Mouse (Mus musculus): ENCODE data around the gene Klrk1. TPM values are rescaled to one million over a fixed set of nuclear protein-coding genes. Genes with fewer than 3 reads are reported as not detected.

Klrk1 gene
- polyA plus RNA-seq, 1 experiment from 2014 or later, result 0.22 TPM

DNA sequence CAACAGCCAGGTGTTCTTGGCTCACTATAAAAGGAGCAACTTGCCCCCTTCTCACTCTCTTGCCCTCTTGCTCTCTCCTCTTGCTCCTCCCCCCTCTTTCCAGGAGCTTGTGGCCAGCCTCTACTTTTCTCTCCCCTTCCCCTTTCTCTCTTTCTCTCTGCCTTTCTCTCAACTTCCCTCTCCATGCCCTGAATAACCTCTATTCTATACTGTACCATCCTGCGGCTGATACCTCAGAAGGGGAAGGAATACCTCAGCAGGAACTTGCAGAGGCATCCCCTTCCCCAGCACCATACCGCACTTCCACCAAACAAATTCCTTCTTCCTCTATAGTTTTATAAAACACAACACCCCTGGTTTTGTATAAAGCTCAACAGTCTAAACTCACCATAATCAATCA, 58.4 kb downstream of the Klrk1 start:
- Histone ChIP-seq H3K4me1 (no peaks in the 10 kb centered on the region), H3K9ac (no peak overlapping the region), H3K27me3 (replicated peaks) (no peaks in the 10 kb centered on the region), H3K4me3 (replicated peaks) (no peak overlapping the region), H3K36me3 (no peaks in the 10 kb centered on the region), H3K27ac (no peak overlapping the region), H3K4me2 (no peak overlapping the region), H3K9me3 (no peaks in the 10 kb centered on the region)
- 72% methylated on average over 2 of the region's 2 CpGs for WGBS
- no peak for ATAC-seq (ENCODE audit: insufficient read depth, low FRiP score, low read depth)

Other genes with a start within 250 kb of the Klrk1 start
- gene Clec12b, start 238.0 kb downstream of the Klrk1 start, polyA plus RNA-seq (2015; fragmentation: Nextera tagmentation; extraction: Ambion mirVana), result 0.19 TPM in 1 of 2 replicates, not detected in the other
- 1.2 and 1.6 TPM in 2 replicates for gene Clec1b, start 226.6 kb downstream of the Klrk1 start, polyA plus RNA-seq (2015; fragmentation: Nextera tagmentation; extraction: Ambion mirVana)
- 0.12 and 0.13 TPM in 2 replicates for gene Clec9a, start 215.0 kb downstream of the Klrk1 start, polyA plus RNA-seq (2015; fragmentation: Nextera tagmentation; extraction: Ambion mirVana)
- gene Clec1a, start 171.9 kb downstream of the Klrk1 start, polyA plus RNA-seq (2015; fragmentation: Nextera tagmentation; extraction: Ambion mirVana), result 2.9 and 3.6 TPM in 2 replicates
- gene Olr1, start 116.7 kb downstream of the Klrk1 start, polyA plus RNA-seq (2015; fragmentation: Nextera tagmentation; extraction: Ambion mirVana), result 0.05 and 0.14 TPM in 2 replicates
- 0.30 TPM in 1 of 2 replicates, not detected in the other for gene Tmem52b, start 111.3 kb downstream of the Klrk1 start, polyA plus RNA-seq (2015; fragmentation: Nextera tagmentation; extraction: Ambion mirVana)
- gene Gabarapl1, start 90.7 kb downstream of the Klrk1 start, polyA plus RNA-seq (2015; fragmentation: Nextera tagmentation; extraction: Ambion mirVana), result 40.2 and 42.1 TPM in 2 replicates
- gene Klre1, start 46.0 kb downstream of the Klrk1 start, polyA plus RNA-seq (2015; fragmentation: Nextera tagmentation; extraction: Ambion mirVana), result not detected in 2 replicates
- 0.83 and 1.4 TPM in 2 replicates for gene Klrd1, start 32.1 kb downstream of the Klrk1 start, polyA plus RNA-seq (2015; fragmentation: Nextera tagmentation; extraction: Ambion mirVana)
- not detected in 2 replicates for gene Klrc3, start 19.5 kb upstream of the Klrk1 start, polyA plus RNA-seq (2015; fragmentation: Nextera tagmentation; extraction: Ambion mirVana)
- 0.05 TPM in 1 of 2 replicates, not detected in the other for gene Klrc2, start 36.8 kb upstream of the Klrk1 start, polyA plus RNA-seq (2015; fragmentation: Nextera tagmentation; extraction: Ambion mirVana)
- gene Klrc1, start 55.1 kb upstream of the Klrk1 start, polyA plus RNA-seq (2015; fragmentation: Nextera tagmentation; extraction: Ambion mirVana), result 0.14 and 0.19 TPM in 2 replicates
- not detected in 2 replicates for gene Klri1, start 93.3 kb upstream of the Klrk1 start, polyA plus RNA-seq (2015; fragmentation: Nextera tagmentation; extraction: Ambion mirVana)
- gene Klri2, start 116.6 kb upstream of the Klrk1 start, polyA plus RNA-seq (2015; fragmentation: Nextera tagmentation; extraction: Ambion mirVana), result 0.03 TPM in 1 of 2 replicates, not detected in the other
- gene Gm156, start 160.4 kb upstream of the Klrk1 start, polyA plus RNA-seq (2015; fragmentation: Nextera tagmentation; extraction: Ambion mirVana), result not detected in 2 replicates
- not detected in 2 replicates for gene Gm17631, start 238.8 kb upstream of the Klrk1 start, polyA plus RNA-seq (2015; fragmentation: Nextera tagmentation; extraction: Ambion mirVana)

All from stomach, embryonic 15.5 days (tissue).